Mouse (Mus musculus) c-Kit-positive CD71-negative TER-119-negative erythroid progenitor cells, embryonic 14.5 days (primary cell): ENCODE data around the gene Abcb8.

Experiments used
- DNase-seq: peaks from one replicate; pipeline ENCODE4 v3.0.0-alpha.2; 2013; ENCODE audit warnings: low read depth

Abcb8 gene

GRCm38 (mm10) chr5:24393392-24393997 lies at the start of gene Abcb8:
TSS of gene Abcb8 (plus strand) at chr5:24393663.
- DNase-seq = peak; percentile 95

GRCm38 (mm10) chr5:24343977-24344436 lies 49.5 kb upstream of the Abcb8 start:
- DNase-seq = no peak

- DNase-seq = no peak
Measured at GRCm38 (mm10) chr5:24344477-24345051, 48.9 kb upstream of the Abcb8 start.

GRCm38 (mm10) chr5:24346313-24346712 lies 47.1 kb upstream of the Abcb8 start:
- no peak for DNase-seq

- no peak for DNase-seq
Measured at GRCm38 (mm10) chr5:24347186-24347875, 46.1 kb upstream of the Abcb8 start.

GRCm38 (mm10) chr5:24348128-24348527 lies 45.3 kb upstream of the Abcb8 start:
- DNase-seq = peak; percentile 53

GRCm38 (mm10) chr5:24348546-24348945 lies 44.9 kb upstream of the Abcb8 start:
- no peak for DNase-seq

- no peak for DNase-seq
Measured at GRCm38 (mm10) chr5:24350073-24350472, 43.4 kb upstream of the Abcb8 start.

GRCm38 (mm10) chr5:24350531-24351250 lies 42.8 kb upstream of the Abcb8 start:
- DNase-seq = no peak

GRCm38 (mm10) chr5:24351278-24351677 lies 42.2 kb upstream of the Abcb8 start, which contains the start of gene Kcnh2:
TSS of gene Kcnh2 (minus strand) at chr5:24351604.
- DNase-seq = no peak

- peak; percentile 48 for DNase-seq
Measured at GRCm38 (mm10) chr5:24351701-24352171, 41.7 kb upstream of the Abcb8 start.

- no peak for DNase-seq
Measured at GRCm38 (mm10) chr5:24352251-24352859, 41.1 kb upstream of the Abcb8 start.

- DNase-seq = no peak
Measured at GRCm38 (mm10) chr5:24353327-24353726, 40.1 kb upstream of the Abcb8 start.

GRCm38 (mm10) chr5:24356764-24357163 lies 36.7 kb upstream of the Abcb8 start:
- DNase-seq = no peak

- peak; percentile 80 for DNase-seq
Measured at GRCm38 (mm10) chr5:24357461-24357860, 36.0 kb upstream of the Abcb8 start.

GRCm38 (mm10) chr5:24360792-24361454 lies 32.5 kb upstream of the Abcb8 start:
- peak; percentile 81 for DNase-seq

- DNase-seq = no peak
Measured at GRCm38 (mm10) chr5:24363467-24363866, 30.0 kb upstream of the Abcb8 start.

- DNase-seq = no peak
Measured at GRCm38 (mm10) chr5:24364061-24364460, 29.4 kb upstream of the Abcb8 start.

GRCm38 (mm10) chr5:24364508-24364907 lies 29.0 kb upstream of the Abcb8 start, which contains the start of gene Nos3:
TSS of gene Nos3 (plus strand) at chr5:24364810.
- no peak for DNase-seq

- DNase-seq = no peak
Measured at GRCm38 (mm10) chr5:24364963-24365362, 28.5 kb upstream of the Abcb8 start.

GRCm38 (mm10) chr5:24365528-24365927 lies 27.9 kb upstream of the Abcb8 start:
- DNase-seq = no peak
